Mouse (Mus musculus) layer of hippocampus, adult 8-10 months (tissue): ENCODE results near the gene Npm3. TPM values are rescaled to one million over a fixed set of nuclear protein-coding genes. Genes with fewer than 3 reads are reported as not detected.

ENCODE experiments used
- DNase-seq, 2 experiments: peaks; one replicate each; pipeline ENCODE4 v3.0.0; 2022; ENCODE audit warnings: low spot score in 2 of 2
- total RNA-seq, 4 experiments: library from RNA; stranded (reverse); gene quantifications; 2 replicates each; pipeline ENCODE4 v1.2.4; 2022

Gene Npm3
- total RNA-seq = 10 to 100 TPM in 2 of 4 experiments, 1 to 10 TPM in 2; 7.6 to 12.9 (median 9.1) TPM

DNA sequence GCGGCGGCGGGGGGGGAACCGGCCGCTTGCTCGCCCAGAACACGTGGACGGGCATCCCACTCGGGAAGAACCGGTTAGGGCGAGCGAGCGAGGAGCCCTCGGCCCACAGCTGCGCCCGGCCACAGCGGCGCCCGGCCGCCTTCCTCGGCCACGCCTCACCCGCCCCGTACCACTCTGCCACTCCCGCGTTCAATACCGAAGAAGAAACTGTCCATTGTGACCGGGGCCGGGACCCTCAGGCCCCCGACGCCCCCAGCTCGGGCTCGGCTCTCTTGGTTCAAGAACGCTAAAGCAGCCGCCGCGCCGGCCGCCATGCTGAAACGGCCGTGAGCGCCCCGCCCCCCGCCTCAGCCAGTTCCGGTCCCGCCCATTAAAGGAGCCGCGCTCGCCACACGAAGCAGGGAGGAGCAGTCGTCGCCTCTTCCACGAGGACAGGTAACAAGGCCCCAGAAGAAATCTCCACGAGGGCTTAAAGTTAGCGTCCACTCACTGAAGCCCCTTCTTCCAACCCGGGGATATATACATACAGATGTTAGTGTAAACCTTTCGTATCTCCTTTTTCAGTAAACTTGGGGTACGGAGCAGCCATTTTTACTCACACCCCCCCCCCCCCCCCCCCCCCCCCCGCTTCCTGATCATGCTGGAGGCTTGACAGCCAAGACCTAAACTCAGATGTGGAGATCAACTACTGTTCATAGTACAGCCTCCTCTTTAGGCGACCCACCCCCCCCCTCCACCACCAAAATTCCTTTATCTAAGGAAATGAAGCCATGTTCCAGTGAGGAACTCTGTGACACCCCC lies at the start of gene Npm3:
TSS of gene Npm3 (minus strand) at position 349 of the 801 bp plus-strand sequence.
- DNase-seq = peak; percentile 34 to 57

DNA sequence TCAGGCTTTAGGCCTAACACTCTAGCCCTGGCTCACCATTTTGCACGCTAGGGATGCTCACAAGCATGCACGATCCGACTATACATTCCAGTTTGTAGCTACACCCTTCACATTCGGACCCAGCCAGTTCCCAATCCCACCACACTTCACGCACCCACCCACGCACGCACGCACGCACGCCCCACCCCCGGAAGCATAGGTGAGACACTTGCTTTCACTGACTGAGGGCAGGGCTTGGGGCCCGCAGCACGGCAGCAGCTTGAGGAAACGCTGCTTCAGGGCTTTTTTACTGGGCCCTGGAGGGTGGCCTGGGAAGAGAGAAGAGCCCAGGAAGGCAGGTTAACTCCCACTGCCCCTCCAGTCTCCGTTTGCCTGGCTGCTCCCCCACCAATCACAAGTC lies 47.5 kb upstream of the Npm3 start:
- no peak for DNase-seq

DNA sequence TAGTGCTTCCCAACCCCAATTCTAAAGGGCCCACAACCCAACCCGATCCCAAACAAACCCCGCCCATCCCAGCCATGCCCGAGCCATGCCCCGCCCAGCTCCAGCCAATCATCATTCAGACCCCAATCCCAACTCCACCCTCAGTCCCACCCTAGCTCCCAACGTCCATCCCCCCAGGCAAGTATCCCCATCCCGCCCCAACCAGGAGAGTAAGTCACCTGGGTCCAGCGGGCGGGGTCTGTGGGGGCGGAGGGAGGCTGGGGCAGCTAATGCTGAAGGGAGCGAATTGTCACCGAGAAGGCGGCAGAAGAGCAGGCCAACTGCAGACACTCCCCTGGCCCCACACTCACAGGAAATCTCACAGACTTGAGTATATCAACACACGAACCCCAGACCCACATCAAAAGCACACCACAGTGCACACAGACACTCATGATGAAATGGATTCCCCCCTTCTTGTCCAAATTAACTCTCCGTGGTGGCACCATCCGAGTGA lies 46.7 kb upstream of the Npm3 start:
- no peak for DNase-seq

DNA sequence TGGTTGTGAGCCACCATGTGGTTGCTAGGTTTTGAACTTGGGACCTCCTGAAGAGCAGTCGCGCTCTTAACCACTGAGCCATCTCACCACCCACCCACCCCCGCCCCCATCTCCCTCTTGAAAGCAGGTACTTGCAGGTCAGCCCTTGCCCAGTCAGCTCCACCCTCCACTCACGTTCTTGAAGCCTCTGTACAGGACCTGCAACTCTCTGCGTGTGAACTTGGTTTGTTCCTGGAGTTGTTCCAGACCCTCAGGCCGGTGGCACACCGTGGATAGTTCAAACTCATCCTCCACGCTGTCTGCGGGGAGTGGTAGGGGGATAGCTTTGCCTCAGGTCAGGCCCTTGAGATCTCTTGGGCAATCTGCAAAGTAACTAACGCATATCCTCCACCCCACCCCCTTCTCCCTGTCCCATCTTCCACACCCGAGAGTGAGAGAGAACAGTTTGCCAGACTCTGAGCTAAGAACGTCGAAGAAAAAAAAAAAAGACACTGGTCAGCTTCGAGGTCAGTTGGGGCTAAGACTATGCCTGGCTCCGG lies 46.1 kb upstream of the Npm3 start:
- DNase-seq = no peak

DNA sequence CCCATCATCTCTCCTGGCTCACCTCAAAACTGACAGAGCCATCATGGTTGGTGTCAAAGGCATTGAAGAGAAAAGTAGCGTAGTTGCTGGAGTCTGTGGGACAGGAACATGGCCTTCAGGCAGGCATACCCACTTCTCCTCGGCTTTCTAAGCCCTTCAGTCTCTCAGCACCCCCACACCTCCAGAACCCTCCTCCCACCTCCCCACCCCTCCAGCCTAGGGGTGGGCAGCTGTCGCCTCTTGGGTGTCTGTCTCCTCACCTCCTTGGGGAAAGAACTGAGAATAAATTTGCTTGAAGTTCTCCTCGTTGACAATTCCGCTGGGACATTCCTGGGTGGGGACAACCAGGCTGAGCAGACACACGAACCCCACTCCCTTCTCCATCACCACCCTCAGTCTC lies 45.3 kb upstream of the Npm3 start:
- DNase-seq = no peak

DNA sequence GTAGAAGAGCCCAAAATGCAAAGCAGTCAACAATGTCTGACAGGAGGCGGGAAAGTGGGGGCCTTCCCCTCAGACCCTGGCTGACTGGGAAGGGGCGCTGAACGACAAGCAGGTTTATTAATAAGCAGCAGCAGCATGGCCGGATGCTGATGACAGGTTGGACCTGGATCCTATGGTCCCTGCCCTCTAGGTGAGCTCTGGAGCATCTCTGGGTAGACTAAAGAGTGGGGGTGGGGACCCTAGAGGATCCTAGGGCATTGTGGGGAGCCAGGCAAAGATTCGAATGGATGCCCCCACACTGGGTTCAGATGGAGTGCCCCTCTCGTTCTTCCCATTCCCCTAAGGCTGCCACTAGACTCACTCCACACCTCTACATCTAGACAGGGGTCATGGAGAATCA lies 43.0 kb upstream of the Npm3 start:
- no peak for DNase-seq

DNA sequence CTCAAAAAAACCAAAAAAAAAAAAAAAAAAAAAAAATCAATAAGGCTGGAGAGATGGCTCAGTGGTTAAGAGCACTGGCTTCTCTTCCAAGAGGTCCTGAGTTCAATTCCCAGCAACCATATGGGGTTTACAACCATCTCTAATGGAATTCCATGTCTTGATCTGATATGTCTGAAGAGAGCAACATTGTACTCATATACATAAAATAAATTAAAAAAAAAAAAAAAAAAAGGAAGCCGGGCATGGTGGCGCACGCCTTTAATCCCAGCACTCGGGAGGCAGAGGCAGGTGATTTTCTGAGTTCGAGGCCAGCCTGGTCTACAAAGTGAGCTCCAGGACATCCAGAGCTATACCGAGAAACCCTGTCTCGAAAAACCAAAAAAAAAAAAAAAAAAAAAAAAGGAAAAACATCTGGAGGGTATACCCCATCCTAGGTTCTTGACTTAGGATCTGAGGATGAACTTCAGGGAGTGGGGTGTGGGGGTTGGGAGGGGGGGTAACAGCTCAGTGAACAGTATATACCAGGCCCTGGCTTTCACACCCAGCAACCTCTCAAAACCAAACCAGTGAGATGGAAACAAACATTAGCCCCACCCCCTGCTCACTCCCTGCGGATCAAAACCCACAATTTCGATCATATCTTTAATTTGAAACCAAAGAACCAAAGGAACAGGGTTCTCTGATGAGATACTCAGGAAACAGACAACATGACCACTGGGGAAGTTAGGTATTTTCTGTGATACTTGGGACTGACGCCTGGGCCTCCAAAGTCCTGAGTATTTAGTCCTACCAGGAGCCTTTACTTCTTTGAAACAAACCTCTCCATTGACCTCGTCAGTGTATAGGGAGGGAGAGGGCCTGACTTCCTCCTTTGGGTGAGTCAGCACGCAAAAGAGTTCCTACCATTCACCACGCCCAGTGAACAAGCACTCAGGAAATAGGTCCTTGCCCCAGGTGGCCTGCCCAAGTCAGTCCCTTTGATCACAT lies 40.8 kb upstream of the Npm3 start:
- DNase-seq = no peak

DNA sequence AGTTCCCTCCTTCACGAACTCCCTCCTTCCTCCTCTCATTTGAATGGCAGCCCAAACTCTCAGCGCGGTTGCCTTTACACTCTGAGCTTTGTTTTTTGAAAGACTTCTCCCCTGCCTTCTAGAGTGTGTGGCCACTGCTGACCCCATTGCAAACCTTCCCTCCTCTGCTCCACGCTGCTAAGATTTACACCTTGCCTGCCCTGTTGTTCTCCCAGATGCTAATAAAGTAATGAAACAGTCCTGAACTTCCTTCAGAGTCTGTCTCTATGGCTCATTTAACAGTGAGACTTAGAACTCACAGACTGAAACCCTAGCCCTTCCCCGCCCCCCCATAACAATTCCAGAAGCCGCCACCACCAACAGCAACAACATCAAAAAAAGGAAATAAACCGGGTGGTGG lies 40.0 kb upstream of the Npm3 start:
- DNase-seq = no peak

DNA sequence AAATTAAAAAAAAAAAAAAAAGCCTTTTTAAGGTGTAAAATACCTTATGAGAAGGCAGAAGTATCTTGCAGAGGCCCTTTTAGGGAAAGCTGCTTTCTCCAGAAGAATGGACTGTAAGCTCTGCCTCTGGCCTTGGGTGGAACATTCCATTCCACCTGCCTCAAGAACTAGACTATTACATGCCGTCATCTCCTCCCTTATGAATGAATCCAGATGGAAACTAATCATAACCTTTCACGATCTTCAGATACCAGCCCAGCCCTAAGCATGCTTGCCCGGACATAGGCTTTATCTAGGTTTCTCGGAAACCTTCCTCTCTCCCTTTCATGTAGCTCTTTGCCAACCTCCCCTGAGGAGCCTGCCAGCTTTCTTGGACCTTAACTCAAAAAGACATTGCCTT lies 38.9 kb upstream of the Npm3 start:
- no peak for DNase-seq

DNA sequence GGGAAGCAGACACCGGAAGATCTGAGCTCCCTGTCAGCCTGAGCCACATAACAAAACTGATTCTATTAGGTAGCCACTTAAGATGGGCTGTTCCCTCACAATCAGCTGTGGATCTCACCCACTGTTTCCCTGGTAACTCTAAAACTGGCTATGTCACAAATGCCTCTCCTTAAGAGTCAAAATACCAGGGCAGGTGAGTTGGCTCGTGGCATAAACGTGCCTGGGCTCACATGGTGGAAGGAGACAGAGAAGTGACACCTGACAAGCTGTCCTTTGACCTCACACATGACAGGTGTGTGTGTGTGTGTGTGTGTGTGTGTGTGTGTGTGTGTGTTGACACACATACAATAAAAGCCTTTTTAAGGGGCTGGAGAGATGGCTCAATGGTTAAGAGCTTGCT lies 38.1 kb upstream of the Npm3 start:
- no peak for DNase-seq

DNA sequence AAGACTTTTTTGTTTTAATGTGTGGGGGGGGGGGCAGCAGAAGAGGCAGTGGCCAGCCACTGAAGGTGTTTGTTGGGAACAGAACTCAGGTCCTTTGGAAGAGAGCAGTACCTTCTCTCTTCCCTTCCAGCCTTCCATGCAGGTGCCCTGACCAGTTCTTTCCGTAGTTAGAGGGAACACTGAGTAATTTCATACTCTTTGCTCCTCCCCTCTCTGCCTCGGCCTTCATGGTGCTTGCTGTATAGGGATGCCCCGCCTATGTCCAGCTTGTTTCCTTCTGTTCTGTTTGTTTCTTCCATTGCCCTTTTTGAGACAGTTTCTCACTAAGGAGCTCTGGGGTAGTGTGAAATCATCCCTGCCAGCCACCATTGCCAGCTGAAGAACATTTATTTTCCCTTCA lies 36.1 kb upstream of the Npm3 start:
- DNase-seq = no peak

DNA sequence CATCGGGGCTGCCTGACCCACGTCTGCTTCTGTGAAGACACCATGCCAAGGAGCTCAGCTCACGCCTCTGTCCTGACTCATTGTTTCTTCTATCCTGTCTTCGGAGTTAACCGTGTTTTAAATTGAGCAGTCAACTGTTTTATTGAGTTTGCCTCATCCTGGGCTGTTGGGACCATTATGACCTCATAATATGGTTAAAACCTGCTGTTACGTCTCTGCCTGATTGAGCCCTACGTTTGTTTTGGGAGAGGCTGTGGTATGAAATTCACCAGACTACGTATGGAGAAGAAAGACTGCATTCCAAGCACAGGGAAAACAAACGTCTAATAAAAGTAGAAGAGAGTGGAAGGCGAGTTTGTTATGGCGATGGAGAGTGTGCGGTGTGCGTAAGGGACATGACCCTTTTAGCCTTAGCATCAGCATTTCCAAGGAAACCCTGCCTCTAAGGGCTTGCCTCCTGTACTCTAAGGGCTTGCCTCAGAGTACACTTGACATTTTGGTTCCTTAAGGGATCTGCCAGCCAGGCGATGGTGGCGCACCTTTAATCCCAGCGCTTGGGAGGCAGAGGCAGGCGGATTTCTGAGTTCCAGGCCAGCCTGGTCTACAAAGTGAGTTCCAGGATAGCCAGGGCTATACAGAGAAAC lies 34.7 kb upstream of the Npm3 start:
- DNase-seq = no peak

DNA sequence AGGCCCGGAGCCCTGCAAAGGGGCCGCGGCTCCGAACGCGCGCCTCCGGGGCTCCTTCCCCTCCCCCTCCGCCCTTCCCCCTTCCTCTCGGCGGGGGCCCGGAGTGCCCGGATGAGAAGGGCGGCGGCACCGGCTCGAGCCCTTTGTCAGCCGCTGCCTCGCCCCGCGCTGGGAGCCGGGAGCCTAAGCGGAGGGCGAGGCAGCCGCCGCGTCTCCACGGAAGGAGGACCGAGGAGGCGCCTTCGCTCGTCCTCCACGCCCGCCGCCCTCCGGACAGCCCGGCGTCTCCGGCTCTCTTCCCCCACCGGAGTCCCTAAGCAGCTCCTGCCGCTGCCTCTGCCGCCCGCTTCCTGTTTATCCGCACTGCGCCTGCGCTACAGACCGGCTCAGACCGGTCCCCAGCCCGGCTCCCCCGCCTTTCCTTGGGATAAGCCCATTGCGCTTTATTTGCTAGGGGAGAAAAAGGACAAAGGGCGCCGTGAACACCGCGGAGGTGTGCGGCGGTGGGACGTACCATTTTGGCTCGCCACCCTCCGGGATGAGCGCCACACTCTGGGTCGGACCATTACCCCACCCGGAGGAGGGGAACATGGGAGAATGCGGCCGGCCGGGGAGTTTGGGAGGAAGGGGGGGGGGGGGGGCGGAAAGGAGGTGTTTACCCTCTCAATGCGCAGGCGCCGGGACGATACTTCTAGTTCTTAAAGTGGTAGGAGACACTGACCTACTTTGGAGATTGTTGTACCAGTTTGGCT lies 34.0 kb upstream of the Npm3 start, which contains the start of gene Mgea5:
TSS of gene Mgea5 (minus strand) at position 657 of the 752 bp plus-strand sequence.
- DNase-seq = peak; percentile 98 to 99

DNA sequence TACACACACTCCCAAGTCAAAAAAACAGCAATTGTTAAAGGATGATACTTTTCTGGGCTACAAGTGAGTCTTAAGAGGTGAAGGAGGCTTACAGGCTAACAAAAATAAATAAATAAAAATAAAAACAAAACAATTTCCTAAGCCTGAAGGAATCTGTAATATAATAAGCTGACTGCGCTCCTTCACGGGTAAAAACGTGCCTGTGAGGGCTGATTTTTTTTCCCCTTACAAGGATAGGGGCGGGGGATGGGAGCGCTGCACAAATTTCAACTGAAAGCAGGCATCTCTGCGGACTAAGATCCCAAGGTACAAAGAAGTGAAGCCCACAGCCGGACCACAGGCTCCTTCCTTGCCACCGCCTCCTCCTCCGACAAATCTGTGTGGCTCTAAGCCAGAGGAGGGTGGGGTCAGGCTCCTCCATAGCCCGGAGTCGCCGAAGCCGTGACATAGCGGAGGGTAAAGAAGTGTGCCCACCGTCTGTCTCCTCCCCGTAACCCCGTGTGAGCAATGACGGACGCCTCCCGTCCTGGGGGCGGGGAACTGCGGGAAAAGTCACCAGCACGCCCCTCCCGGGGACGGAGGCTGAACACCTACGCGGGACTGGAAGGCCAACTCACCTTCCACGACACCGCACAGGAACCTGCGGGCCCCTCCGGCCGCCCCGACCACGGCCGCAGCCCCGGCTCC lies 33.1 kb upstream of the Npm3 start:
- DNase-seq = peak; percentile 38 to 46

DNA sequence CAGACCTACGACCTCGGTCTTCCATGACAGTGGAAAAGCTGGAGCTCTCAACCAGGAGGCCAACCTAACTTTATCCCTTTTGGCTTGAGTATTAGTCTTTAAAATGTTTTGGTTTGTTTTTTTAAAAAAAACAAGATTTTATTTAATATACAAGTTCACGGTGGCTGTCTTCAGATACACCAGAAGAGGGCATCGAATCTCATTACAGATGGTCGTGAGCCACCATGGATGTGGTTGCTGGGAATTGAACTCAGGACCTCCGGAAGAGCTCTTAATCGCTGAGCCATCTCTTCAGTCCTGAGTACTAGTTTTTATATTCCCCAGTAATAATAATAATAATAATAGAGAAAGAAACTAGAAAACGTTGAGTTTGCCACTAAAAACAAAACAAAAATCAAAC lies 32.3 kb upstream of the Npm3 start:
- no peak for DNase-seq

DNA sequence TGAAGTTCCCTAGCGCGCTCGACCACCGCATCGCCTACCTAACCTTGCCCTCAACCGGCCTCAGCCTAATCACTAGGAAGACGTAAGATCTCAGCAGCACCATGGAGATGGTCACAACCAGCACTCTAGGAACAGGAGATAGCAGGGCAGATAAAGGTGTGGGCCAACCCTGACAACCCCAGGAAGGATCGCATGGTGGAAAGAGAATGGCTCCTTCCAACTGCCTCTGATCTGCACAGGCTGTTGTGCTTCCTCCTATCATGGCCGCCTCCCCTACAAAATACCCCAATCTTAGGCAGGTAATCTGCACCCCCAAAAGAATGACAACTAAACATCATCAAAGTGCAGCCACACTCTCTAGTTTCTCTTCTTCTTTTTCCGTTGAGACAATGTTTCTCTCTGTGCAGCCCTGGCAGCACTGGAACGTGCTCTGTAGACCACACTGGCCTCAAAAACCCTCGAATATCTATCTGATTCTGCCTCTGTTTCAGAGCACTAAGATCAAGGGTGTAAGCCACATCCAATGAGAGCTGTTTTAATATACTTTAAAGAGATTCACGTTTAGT lies 31.0 kb upstream of the Npm3 start:
- no peak for DNase-seq

DNA sequence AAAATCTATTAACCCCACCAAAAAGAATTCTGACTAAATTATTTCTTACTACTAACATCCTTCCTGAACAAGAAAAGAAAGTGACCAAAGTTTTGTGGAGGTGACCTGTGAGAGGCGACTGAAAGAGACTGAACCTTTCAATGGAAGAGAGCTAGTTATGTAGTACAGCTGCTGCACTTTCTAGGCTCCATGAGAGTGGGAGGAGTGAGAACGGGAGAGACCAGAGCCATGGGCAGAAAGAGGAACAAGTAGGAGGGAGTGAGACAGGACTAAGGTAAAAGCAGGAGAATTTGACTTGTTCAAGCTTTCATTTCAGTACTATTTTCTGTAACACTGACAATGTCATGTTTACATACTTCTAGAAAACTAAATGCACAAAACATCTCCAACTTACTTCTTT lies 26.1 kb upstream of the Npm3 start:
- DNase-seq = no peak

DNA sequence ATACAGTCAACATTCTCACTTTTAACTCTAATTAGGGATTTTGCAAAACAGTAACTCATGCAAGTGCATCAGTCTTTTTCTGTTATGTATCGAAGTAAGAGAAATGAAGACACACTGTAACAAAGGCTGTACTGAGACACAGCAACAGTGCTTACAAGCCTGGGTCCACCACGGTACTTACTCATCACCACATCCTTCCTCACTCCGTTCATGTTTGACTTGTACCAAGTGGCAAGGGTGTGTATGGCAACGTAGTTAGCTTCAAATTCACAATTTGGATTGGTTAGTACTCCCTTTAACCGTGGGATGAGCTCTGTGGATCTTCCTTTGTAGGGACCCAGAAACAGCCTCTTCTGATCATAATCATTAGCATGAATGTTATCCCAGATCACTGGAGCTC lies 22.1 kb upstream of the Npm3 start:
- no peak for DNase-seq

DNA sequence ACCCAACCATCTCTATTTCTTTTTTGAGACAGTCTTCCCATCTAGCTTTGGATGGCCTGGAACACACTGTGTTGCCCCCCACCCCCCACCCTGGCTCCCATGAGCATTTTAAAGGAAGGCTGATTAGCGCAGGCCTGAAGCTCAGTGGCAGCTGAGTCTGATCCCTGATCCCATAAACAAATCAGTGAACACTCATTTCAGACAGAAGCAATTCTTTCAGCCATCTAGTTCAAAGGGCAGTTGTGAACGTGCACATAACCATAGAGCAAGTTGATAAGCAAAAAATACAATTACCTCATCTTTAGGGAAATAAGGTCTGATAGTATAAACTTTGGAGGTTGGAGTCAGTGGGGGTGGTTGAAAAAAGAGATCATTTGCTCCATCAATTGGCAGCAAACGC lies 11.4 kb upstream of the Npm3 start:
- no peak for DNase-seq

DNA sequence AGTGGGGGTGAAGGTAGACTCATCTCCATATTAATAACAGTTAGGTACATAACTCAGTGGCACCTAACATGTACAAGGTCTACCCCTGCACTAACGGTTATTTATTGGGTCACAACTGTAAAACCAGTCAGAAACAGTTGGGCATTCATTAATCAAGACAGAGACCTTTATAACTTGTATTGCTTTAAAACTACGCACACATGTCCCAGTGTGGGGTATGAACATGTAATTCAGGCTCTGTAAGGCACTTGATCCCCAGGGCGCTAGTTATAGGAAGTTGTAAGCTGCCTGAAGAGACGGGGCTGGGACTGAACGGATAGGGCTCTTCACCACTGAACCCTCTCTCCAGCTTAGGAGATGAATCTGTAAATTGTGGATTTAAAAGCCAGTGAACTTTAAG lies 9.3 kb upstream of the Npm3 start:
- DNase-seq = no peak
